In genomic region chr8:119824100-119824499, GRCm38 (mm10) we compare ENCODE assay signal across 8 mouse cellular contexts. TPM values are rescaled to one million over a fixed set of nuclear protein-coding genes. Genes with fewer than 3 reads are reported as not detected.
DNase-seq lines count a peak whose midpoint lies in the region; ATAC-seq lines count a peak whose summit lies in the region.

No protein-coding gene starts in this region.

- peak; percentile 58 for DNase-seq in adrenal gland, postnatal 14 days
- DNase-seq in adrenal gland, postnatal 10 days, result no peak
- peak; percentile 65 to 71 for DNase-seq in left cerebral cortex, postnatal 14 days (ENCODE audit: low spot score in 2 of 2)
- no peak for DNase-seq in left cerebral cortex, adult 11 months (ENCODE audit: low spot score)
- peak; percentile 54 to 84 for DNase-seq in kidney, postnatal 25 days
- no peak for DNase-seq in thymus, postnatal 0 days (ENCODE audit: low spot score)
- DNase-seq in embryo, embryonic 9.5 days (ENCODE audit: extremely low spot score), result no peak

- intact Hi-C loops in left cerebral cortex, postnatal 14 days (cut with DNase I), result no loop called here

- ATAC-seq in granulocyte monocyte progenitor cell, adult 5-6 weeks (replicated peaks; ENCODE audit: poor library complexity, severe bottlenecking), result 0 out of 2 replicates have a peak, but pooled peaks have one; percentile 7

RNA-seq across cellular contexts. Expression of gene Cotl1, which starts 16.2 kb away (rescaled TPM):
- total RNA-seq in adrenal gland, postnatal 14 days (2021), result 56.9 and 79.0 TPM in 2 replicates
- total RNA-seq in adrenal gland, postnatal 10 days (2021), result 10 to 100 TPM; 68.0 to 77.5 TPM
- 10 to 100 TPM; 65.0 to 67.4 TPM for total RNA-seq in left cerebral cortex, postnatal 14 days (2021)
- 136 and 152 TPM in 2 replicates for total RNA-seq in granulocyte monocyte progenitor cell, adult 5-6 weeks (2014; fragmentation: Nextera tagmentation)
- 127 and 150 TPM in 2 replicates for total RNA-seq in granulocyte monocyte progenitor cell, adult 5-6 weeks (2017)
- 94.3 and 127 TPM in 2 replicates for polyA plus RNA-seq in thymus, postnatal 0 days (2015; fragmentation: Nextera tagmentation; extraction: Ambion mirVana)

RNA-seq across cellular contexts. Expression of gene Klhl36, which starts 38.0 kb away (rescaled TPM):
- total RNA-seq in adrenal gland, postnatal 14 days (2021), result 6.6 and 10.0 TPM in 2 replicates
- total RNA-seq in adrenal gland, postnatal 10 days (2021), result 10 to 100 TPM in 1 of 2 experiments, 1 to 10 TPM in 1; 7.3 to 11.2 TPM
- total RNA-seq in left cerebral cortex, postnatal 14 days (2021), result 1 to 10 TPM; 6.0 to 7.3 TPM
- 2.5 and 5.3 TPM in 2 replicates for total RNA-seq in granulocyte monocyte progenitor cell, adult 5-6 weeks (2014; fragmentation: Nextera tagmentation)
- 3.5 and 6.7 TPM in 2 replicates for total RNA-seq in granulocyte monocyte progenitor cell, adult 5-6 weeks (2017)
- 19.1 and 20.5 TPM in 2 replicates for polyA plus RNA-seq in thymus, postnatal 0 days (2015; fragmentation: Nextera tagmentation; extraction: Ambion mirVana)

RNA-seq across cellular contexts. Expression of gene Tldc1, which starts 45.9 kb away (rescaled TPM):
- 9.1 and 10.8 TPM in 2 replicates for total RNA-seq in adrenal gland, postnatal 14 days (2021)
- total RNA-seq in adrenal gland, postnatal 10 days (2021), result 10 to 100 TPM in 1 of 2 experiments, 1 to 10 TPM in 1; 8.7 to 12.0 TPM
- 10 to 100 TPM; 17.3 to 19.0 TPM for total RNA-seq in left cerebral cortex, postnatal 14 days (2021)
- 7.5 and 11.2 TPM in 2 replicates for total RNA-seq in granulocyte monocyte progenitor cell, adult 5-6 weeks (2014; fragmentation: Nextera tagmentation)
- 2.2 and 3.9 TPM in 2 replicates for total RNA-seq in granulocyte monocyte progenitor cell, adult 5-6 weeks (2017)
- polyA plus RNA-seq in thymus, postnatal 0 days (2015; fragmentation: Nextera tagmentation; extraction: Ambion mirVana), result 9.0 and 9.2 TPM in 2 replicates

Comparison
In these comparisons a context has a peak if more than half of its experiments do, and no peak if none do; other contexts are left out.
1. DNase-seq: peak in adrenal gland, postnatal 14 days (single experiment), left cerebral cortex, postnatal 14 days (2 of 2) and kidney, postnatal 25 days (2 of 2); none in adrenal gland, postnatal 10 days (single experiment), left cerebral cortex, adult 11 months (single experiment), thymus, postnatal 0 days (single experiment) and embryo, embryonic 9.5 days (single experiment).